ENCODE assay signal across 28 mouse cellular contexts in the genomic region with DNA sequence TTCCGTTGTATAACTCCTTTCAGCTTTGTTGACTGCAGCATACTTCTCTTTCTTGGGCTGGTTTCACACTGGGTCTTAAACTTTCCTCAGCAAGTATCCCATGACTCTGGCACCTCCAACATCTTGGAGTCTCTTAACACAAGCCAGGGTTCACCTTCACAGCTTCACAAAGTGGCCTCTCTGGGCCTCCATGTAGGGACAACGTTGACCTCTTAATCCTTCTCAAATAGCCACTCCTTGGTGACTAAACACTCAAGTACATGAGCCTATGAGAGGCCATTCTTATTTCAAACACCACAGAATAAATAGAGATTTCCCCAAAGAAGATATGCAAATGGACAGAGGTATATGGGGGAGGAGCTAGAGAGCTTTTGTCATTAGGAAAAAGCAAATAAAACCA. TPM values are rescaled to one million over a fixed set of nuclear protein-coding genes. Genes with fewer than 3 reads are reported as not detected.
DNase-seq lines count a peak whose midpoint lies in the region; ATAC-seq and TF ChIP-seq lines count a peak whose summit lies in the region.
"Had no signal": no experiment of that assay in that cellular context is flagged by ENCODE, and none has a peak within 500 bp of the region (broad histone marks: within the 10 kb centered on the region; RNA-seq: fewer than 3 reads in every experiment).

No protein-coding gene starts in this region.

- no peaks in the 10 kb centered on the region for H3K36me3 ChIP-seq in stomach, embryonic 14.5 days (ENCODE audit: control insufficient read depth, insufficient read depth, low read length)
- H3K36me3 ChIP-seq in stomach, postnatal 0 days (ENCODE audit: control insufficient read depth, insufficient read depth, low read length): no peaks in the 10 kb centered on the region
- H3K36me3 ChIP-seq: embryonic facial prominence, embryonic 13.5 days; embryonic facial prominence, embryonic 15.5 days; forebrain, embryonic 10.5 days; forebrain, embryonic 12.5 days; G1E had no signal

- H3K4me1 ChIP-seq in stomach, embryonic 14.5 days (ENCODE audit: control insufficient read depth, insufficient read depth, low read length): no peaks in the 10 kb centered on the region
- H3K4me1 ChIP-seq in stomach, postnatal 0 days (replicated peaks; ENCODE audit: control insufficient read depth, insufficient read depth): no peaks in the 10 kb centered on the region
- H3K4me1 ChIP-seq: embryonic facial prominence, embryonic 13.5 days; embryonic facial prominence, embryonic 15.5 days; forebrain, embryonic 10.5 days; forebrain, embryonic 12.5 days had no signal

- no peaks in the 10 kb centered on the region for H3K9me3 ChIP-seq in stomach, embryonic 14.5 days (ENCODE audit: control insufficient read depth, low read depth, low read length)
- H3K9me3 ChIP-seq in stomach, postnatal 0 days (ENCODE audit: control insufficient read depth, low read length): no peaks in the 10 kb centered on the region
- H3K9me3 ChIP-seq: embryonic facial prominence, embryonic 13.5 days; embryonic facial prominence, embryonic 15.5 days; forebrain, embryonic 10.5 days; forebrain, embryonic 12.5 days; G1E had no signal

- whole genome bisulfite sequencing in stomach, embryonic 14.5 days: 65% methylated on average over 2 of the region's 2 CpGs
- WGBS in stomach, postnatal 0 days: 68% methylated on average over 2 of the region's 2 CpGs

- 0 out of 2 replicates have a peak, but pooled peaks have one; percentile 49 for ATAC-seq in stomach, embryonic 14.5 days (ENCODE audit: insufficient number of reproducible peaks, insufficient read depth, low FRiP score, low read depth)
- ATAC-seq in stomach, postnatal 0 days (ENCODE audit: low FRiP score, low TSS enrichment): peak; percentile 83; the same call in 1 of the 2 replicates
- ATAC-seq: activated CD4-positive, CD25-positive, alpha-beta regulatory T cell, adult 4 months; CD4-positive, CD25-positive, alpha-beta regulatory T cell, adult 4 months; forebrain, embryonic 14.5 days; Patski had no signal

- TF ChIP-seq EP300 in stomach, postnatal 0 days (optimal IDR thresholded peaks at IDR 0.05): no peak

- H3K4me3 ChIP-seq in stomach, embryonic 14.5 days (ENCODE audit: low read depth, low read length): no peak overlapping the region
- no peak overlapping the region for H3K4me3 ChIP-seq in stomach, postnatal 0 days (ENCODE audit: low read depth, low read length)
- H3K4me3 ChIP-seq: embryonic facial prominence, embryonic 13.5 days; embryonic facial prominence, embryonic 15.5 days; erythroblast, embryonic 14.5 days; forebrain, embryonic 10.5 days; forebrain, embryonic 12.5 days had no signal

- H3K27ac ChIP-seq in stomach, embryonic 14.5 days (ENCODE audit: low read length): no peak overlapping the region
- no peak overlapping the region for H3K27ac ChIP-seq in stomach, postnatal 0 days (replicated peaks)
- H3K27ac ChIP-seq: embryonic facial prominence, embryonic 13.5 days; embryonic facial prominence, embryonic 15.5 days; forebrain, embryonic 10.5 days; forebrain, embryonic 12.5 days had no signal

- H3K9ac ChIP-seq in stomach, embryonic 14.5 days (replicated peaks; ENCODE audit: low read depth, low read length): no peak overlapping the region
- H3K9ac ChIP-seq in stomach, postnatal 0 days (ENCODE audit: low read length): no peak overlapping the region
- H3K9ac ChIP-seq: embryonic facial prominence, embryonic 13.5 days; embryonic facial prominence, embryonic 15.5 days; forebrain, embryonic 12.5 days had no signal

- peak; percentile 19 to 48 for DNase-seq in lung, adult 18-20 months
- no peak for DNase-seq in lung, postnatal 14 days
- peak; percentile 41 for DNase-seq in lung, postnatal 25 days (ENCODE audit: low spot score)
- DNase-seq in lung, postnatal 4 days: no peak
- DNase-seq in stomach, postnatal 0 days (ENCODE audit: low spot score): no peak
- DNase-seq in layer of hippocampus, postnatal 25 days (ENCODE audit: extremely low spot score in 1 of 2, low spot score in 1 of 2): no peak
- DNase-seq: adrenal gland, adult 8-10 months; adrenal gland, postnatal 14 days; adrenal gland, postnatal 36 days; B cell, adult 2 months; cerebellum, adult 18-20 months; cerebellum, adult 8-10 months; cerebellum, adult 9-11 months; cerebellum, postnatal 14 days; cerebellum, postnatal 36 days; embryo, embryonic 11 days had no signal

- H3K27me3 ChIP-seq in stomach, embryonic 14.5 days (ENCODE audit: control insufficient read depth, insufficient read depth, low read length): no peaks in the 10 kb centered on the region
- H3K27me3 ChIP-seq in stomach, postnatal 0 days (ENCODE audit: control insufficient read depth, insufficient read depth, low read length): no peaks in the 10 kb centered on the region
- H3K27me3 ChIP-seq: CH12.LX; embryonic facial prominence, embryonic 13.5 days; embryonic facial prominence, embryonic 15.5 days; forebrain, embryonic 12.5 days had no signal

- H3K4me2 ChIP-seq in stomach, embryonic 14.5 days (replicated peaks; ENCODE audit: low read depth, low read length): no peak overlapping the region
- no peak overlapping the region for H3K4me2 ChIP-seq in stomach, postnatal 0 days (replicated peaks; ENCODE audit: low read depth)
- H3K4me2 ChIP-seq: embryonic facial prominence, embryonic 13.5 days; embryonic facial prominence, embryonic 15.5 days; forebrain, embryonic 12.5 days had no signal

- no peak for TF ChIP-seq CTCF in stomach, postnatal 0 days (IDR thresholded peaks at IDR 0.05; ENCODE audit: low read depth)

RNA-seq across cellular contexts. Expression of gene Cd55, which starts 37.4 kb away (rescaled TPM):
- polyA plus RNA-seq in stomach, embryonic 14.5 days (2014; fragmentation: Nextera tagmentation; extraction: Ambion mirVana): 57.5 and 63.1 TPM in 2 replicates
- 39.9 and 44.6 TPM in 2 replicates for polyA plus RNA-seq in stomach, postnatal 0 days (2015; fragmentation: Nextera tagmentation; extraction: Ambion mirVana)
- total RNA-seq in layer of hippocampus, postnatal 25 days (2021): 1 to 10 TPM; 6.6 to 7.4 TPM

Comparison
In these comparisons a context has a peak if more than half of its experiments do, and no peak if none do; other contexts are left out.
1. DNase-seq: peak in lung, adult 18-20 months (2 of 2) and lung, postnatal 25 days (single experiment); none in lung, postnatal 14 days (single experiment), lung, postnatal 4 days (0 of 2), stomach, postnatal 0 days (single experiment) and layer of hippocampus, postnatal 25 days (0 of 2).